Mouse (Mus musculus): ENCODE results near the gene Mal. TPM values are rescaled to one million over a fixed set of nuclear protein-coding genes. Genes with fewer than 3 reads are reported as not detected.

The Mal gene
- polyA plus RNA-seq (2012; rRNA removed; ENCODE audit: low replicate concordance) = 3.0 and 4.9 TPM in 2 replicates

DNA sequence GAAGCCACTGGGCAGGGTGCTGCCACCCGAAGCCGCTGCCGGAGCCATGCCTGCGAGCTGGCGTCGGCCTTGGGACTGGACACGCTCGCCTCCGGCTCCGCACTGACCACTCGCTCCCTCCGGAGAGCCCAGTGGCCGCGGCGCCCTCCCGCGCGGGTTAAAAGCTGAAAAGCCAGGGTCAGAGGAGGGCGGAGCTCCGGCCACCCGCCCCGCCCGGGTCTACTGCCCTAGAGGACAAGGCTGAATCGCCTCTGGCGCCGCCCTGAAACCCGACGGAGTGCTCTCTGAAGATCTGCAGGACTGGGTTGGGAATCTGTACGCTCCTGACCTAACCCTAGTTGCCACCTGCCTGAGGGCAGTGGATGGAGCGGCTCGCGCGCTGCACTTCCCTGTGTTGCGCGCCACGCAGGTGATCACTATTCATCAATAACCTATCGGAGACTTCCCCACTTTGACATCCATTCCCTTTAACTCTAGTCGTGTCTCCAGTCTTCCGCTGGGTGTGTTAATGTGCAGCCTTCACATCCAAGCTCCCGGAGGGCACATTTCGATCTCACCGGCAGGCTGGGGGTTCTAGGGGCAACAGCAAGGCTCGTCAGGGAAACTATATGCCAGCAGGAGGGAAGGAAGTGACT, at the start of gene Mal:
Gene Mal (minus strand): TSS at position 610 of the 635 bp plus-strand sequence.

DNA sequence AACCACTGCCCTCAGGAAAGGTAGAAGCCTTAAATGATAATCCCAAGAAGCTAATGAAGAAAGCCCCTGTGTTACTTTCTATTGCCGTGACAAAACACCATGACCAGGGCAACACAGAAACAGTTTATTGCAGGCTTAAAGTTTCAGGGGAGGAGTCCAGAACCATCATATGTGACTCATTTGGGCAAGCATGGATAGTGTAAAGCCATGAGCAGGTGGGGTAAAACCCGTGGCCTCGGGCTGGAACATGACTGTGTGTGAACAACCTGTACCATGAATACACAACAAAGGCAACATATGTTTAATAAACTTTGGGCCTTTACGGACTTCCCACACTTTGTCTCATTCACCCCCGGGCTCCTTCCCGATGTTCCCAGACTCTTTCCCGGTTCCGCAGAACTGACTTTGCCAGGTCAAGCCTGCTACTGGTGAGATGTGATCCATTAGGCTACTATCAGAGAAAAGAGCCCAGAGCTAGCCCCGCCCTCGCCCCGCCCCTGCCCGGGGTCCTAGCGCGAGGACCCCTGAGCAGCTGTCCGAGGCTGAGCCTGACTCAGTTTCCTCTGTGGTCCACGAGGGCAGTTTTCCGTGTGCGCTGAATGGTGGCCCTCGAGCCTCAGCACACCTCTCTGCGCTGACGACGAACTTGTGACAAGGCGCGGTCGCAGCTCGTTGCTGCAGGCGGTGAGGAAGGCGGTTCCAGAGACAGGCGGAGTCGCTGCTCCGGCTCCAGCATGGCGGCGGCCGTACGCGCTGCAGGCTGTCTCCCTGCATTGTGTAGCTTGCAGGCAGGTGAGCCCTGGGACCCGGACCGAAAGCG, 69.6 kb downstream of the Mal start, which contains the start of the genes Zfp661 and Mrps5:
Gene Zfp661 (minus strand): TSS at position 401 of the 820 bp plus-strand sequence.
Gene Mrps5 (plus strand): TSS at position 529 of the 820 bp plus-strand sequence.

Other genes with a start within 250 kb of the Mal start
- 0.09 and 0.12 TPM in 2 replicates for gene Gpat2, start 231.5 kb downstream of the Mal start, polyA plus RNA-seq (2012; rRNA removed; ENCODE audit: low replicate concordance)
- gene Fahd2a, start 212.1 kb downstream of the Mal start, polyA plus RNA-seq (2012; rRNA removed; ENCODE audit: low replicate concordance) = 18.4 and 28.0 TPM in 2 replicates
- 3.8 and 4.9 TPM in 2 replicates for gene Kcnip3, start 134.6 kb downstream of the Mal start, polyA plus RNA-seq (2012; rRNA removed; ENCODE audit: low replicate concordance)
- 31.0 and 41.5 TPM in 2 replicates for gene Prom2, start 115.2 kb downstream of the Mal start, polyA plus RNA-seq (2012; rRNA removed; ENCODE audit: low replicate concordance)
- gene Zfp661, start 69.6 kb downstream of the Mal start, polyA plus RNA-seq (2012; rRNA removed; ENCODE audit: low replicate concordance) = 2.1 and 4.3 TPM in 2 replicates
- gene Mrps5, start 69.5 kb downstream of the Mal start, polyA plus RNA-seq (2012; rRNA removed; ENCODE audit: low replicate concordance) = 54.5 and 60.4 TPM in 2 replicates
- 15.2 and 20.5 TPM in 2 replicates for gene Mall, start 73.2 kb upstream of the Mal start, polyA plus RNA-seq (2012; rRNA removed; ENCODE audit: low replicate concordance)
- 5.1 and 14.2 TPM in 2 replicates for gene Nphp1, start 132.2 kb upstream of the Mal start, polyA plus RNA-seq (2012; rRNA removed; ENCODE audit: low replicate concordance)
- 80.4 and 137 TPM in 2 replicates for gene Mtln, start 135.8 kb upstream of the Mal start, polyA plus RNA-seq (2012; rRNA removed; ENCODE audit: low replicate concordance)
- gene Bub1, start 175.2 kb upstream of the Mal start, polyA plus RNA-seq (2012; rRNA removed; ENCODE audit: low replicate concordance) = 0.17 and 0.18 TPM in 2 replicates
- gene Acoxl, start 182.2 kb upstream of the Mal start, polyA plus RNA-seq (2012; rRNA removed; ENCODE audit: low replicate concordance) = 0.48 and 0.86 TPM in 2 replicates